Mouse (Mus musculus) gastrocnemius, adult 2 months (tissue): ENCODE measurements around the gene Nhlrc4. TPM values are rescaled to one million over a fixed set of nuclear protein-coding genes. Genes with fewer than 3 reads are reported as not detected.

Source experiments
- DNase-seq: peaks from one replicate; pipeline ENCODE4 v3.0.0; 2022
- H3K27ac ChIP-seq: fragments of 200-600 bp; 2 replicates; pipeline ENCODE4 v1.8.1; 2022; ENCODE audit warnings: mild to moderate bottlenecking
- H3K4me3 ChIP-seq: fragments of 200-600 bp; 2 replicates; pipeline ENCODE4 v1.8.1; 2022; ENCODE audit warnings: mild to moderate bottlenecking, moderate library complexity
- CTCF ChIP-seq: fragments of 200-600 bp; IDR thresholded peaks from 2 replicates; pipeline ENCODE4 v1.8.1; 2022; ENCODE audit warnings: antibody characterized with exemption, mild to moderate bottlenecking, moderate library complexity
- intact Hi-C: fragments of 180-260 bp; cut with DNase I; formaldehyde crosslinking; loops from one replicate; pipeline ENCODE4 v1.15.1; 2025
- total RNA-seq, 2 experiments: library from RNA; stranded (reverse); gene quantifications; 2 replicates each; pipeline ENCODE4 v1.2.3; 2021

Gene Nhlrc4
- total RNA-seq, 2 experiments from 2014 or later: not detected

DNA sequence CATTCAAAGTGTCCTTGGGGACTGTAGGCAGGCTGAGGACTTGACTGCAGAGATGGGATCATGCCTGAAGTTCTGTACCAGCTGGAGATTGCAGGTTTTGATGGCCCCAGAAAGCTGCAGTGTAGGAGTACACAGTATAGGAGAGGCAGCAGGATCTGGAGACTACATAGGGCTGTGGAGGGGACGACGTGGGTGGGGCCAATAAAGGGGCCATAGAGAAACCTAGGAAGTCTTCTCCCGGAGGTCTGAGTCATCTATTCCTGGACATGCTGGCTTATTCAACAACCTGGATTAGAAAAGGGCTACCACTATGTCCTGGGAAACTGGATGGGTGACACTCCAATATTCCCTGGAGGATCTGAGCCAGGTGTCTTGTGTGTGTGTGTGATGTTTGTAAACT is 11.0 kb upstream of the Nhlrc4 start:
- DNase-seq: no peak
- H3K27ac ChIP-seq: no peak overlapping the region
- no peak overlapping the region for H3K4me3 ChIP-seq
- TF ChIP-seq CTCF: no peak
- intact Hi-C loops: no loop called here

DNA sequence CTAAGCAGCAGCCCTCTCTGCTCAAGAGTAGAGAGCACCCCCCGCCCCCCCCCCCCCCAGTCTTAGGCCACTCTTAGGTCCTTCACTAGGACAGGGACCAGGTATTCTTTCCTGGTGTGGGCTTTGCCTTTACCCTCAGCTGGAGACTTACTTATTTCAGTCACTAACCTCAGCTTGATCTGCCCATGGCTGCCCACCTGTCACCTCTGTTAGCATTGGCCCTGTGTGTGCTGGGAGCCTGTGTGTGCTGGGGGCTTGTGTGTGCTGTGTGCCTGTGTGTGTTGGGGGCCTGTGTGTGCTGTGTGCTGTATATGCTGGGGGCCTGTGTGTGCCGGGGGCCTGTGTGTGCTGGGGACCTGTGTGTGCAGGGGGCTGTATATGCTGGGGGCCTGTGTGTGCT is 9.9 kb upstream of the Nhlrc4 start:
- no peak for TF ChIP-seq CTCF
- H3K4me3 ChIP-seq: no peak overlapping the region

DNA sequence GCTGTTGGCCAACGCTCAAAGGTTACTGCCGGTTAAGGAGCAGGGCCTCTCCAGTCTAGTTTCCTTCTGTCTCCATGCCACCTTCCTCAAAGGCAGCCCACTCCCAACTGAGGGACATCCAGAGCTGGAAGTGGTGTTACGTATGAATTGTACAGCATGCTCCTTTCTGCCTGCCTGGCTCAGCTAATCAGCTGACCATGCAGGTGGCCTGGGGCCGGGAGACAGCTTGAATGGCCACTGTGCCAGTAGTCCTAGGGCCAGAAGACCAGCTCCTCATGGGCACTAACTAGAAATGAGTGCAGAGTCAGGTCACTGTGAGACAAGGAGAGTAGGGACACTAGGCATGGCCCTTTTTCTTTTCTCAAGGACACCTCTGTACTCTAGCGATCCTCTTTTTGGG is 8.4 kb upstream of the Nhlrc4 start:
- no peak for DNase-seq
- intact Hi-C loops: no loop called here
- Histone ChIP-seq H3K27ac (no peak overlapping the region), H3K4me3 (no peak overlapping the region)
- no peak for TF ChIP-seq CTCF

More for the DNA sequence above, 9.9 kb upstream of the Nhlrc4 start:
- no peak for DNase-seq
- intact Hi-C loops: no loop called here
- no peak overlapping the region for H3K27ac ChIP-seq

DNA sequence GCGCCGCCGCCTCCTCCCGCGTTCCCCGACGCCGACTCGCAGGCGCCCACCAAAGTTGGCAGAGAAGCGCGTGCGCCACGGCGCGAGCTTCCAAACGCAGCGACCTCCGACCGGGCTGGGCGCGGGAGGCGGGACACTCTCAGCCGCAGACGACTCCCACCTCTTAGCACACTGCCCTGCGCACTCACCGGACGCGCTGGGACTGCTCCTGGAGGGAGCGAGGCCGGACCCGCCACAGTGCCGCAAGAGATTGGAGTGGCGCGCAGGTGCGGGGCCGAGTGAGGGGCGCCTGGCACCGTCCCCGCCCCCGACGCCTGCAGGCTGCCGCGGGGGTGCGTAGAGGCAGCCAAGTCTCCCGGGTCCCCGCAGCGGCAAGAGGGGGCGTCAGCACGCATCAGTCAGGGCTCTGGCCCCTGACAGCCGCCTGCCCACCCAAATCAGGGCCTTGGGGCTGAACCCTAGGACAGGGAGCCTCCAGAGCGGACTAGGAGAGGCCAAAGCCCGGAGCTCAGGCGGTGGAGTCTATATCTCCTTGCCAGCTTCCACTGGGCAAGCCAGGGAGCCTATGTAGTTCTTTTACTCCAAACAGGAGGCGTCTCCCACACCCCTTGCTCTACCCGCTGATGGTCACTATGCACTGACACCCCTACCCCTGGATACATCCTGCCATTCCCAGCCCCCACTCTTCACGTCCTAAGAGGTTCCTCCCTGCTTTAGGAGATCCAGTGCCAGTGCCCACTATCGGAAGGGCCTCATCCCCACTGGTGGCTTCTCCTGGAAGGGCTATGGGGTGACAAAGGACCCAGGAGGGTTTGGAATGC is 7.3 kb upstream of the Nhlrc4 start, which contains the start of gene A930017K11Rik:
Gene A930017K11Rik, minus strand, starts transcription at position 763 of the 821 bp plus-strand sequence.
- intact Hi-C loops: no loop called here
- Histone ChIP-seq H3K27ac (no peak within 1 kb of the TSS), H3K4me3 (peak within 1 kb of the TSS; percentile 65)
- no peak for TF ChIP-seq CTCF
- DNase-seq: no peak

DNA sequence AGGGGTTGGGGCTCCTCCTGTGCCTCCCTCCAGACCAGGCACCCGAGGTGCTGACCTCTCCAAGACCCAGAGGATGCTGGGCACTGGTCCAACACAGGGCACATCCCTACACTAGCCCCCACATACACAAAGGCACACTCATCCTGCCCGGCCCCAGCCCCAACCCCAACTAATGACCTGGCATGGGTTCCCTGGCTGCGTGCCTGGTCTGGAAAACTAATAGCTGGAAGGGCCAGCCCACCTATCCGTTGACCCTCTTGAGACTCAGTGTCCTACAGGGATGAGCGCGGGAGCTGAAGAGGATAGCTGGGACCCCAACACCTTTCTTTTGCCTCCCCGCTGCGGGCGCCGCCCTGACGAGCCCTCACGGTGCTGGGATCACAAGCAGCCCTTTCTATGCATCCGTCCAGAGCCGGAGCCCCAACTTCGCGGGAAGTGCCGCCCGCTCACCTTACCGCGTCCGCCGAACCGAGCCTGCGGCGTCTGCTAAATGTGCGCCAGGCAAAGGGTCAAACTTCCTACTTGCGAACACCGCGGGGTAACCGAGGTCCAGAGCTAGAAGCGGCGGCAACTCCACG is 6.6 kb upstream of the Nhlrc4 start:
- no peak for TF ChIP-seq CTCF
- intact Hi-C loops: no loop called here
- H3K4me3 ChIP-seq: peak overlapping the region; percentile 65

DNA sequence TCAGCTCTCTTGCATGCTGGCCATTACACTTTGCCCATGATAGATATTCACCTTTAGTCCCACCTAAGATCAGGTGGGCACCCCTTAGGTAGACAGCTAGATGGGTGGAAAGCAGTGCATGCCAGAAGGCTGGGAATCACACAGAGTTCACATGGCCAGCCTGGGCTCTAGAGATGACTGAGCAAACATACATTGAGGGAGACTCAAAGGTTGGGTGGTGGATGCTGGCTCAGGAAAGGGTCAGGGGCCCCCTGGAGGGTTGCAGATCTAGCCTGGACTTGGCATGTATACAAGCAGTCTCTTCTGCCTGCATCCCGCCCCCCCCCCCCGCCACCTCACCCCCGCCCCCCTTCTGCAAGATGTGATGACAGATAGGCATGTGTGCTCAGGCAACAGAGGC is 5.9 kb upstream of the Nhlrc4 start:
- Histone ChIP-seq H3K27ac (no peak overlapping the region), H3K4me3 (no peak overlapping the region)
- DNase-seq: no peak
- TF ChIP-seq CTCF: no peak
- intact Hi-C loops: no loop called here

More for the DNA sequence above, 6.6 kb upstream of the Nhlrc4 start:
- peak; percentile 34 for DNase-seq
- no peak overlapping the region for H3K27ac ChIP-seq

DNA sequence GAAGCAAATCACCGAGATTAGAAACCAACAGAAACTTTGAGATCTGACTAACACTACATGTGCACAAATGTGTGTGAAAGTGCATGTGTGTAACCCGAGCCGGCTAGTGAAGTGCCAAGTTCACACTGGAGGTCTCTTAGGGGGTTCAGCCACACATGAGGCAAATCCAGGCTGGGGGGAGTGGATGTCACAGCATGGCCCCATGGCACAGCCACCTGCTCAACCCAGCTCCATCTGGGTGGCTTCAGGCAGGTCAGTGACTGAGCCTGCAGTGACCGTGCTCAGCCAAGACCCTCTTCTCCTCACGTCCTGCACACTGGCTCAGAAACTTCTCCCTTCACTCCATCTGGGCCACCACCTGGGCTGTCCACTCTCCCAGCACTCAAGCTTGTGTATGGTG is 5.2 kb upstream of the Nhlrc4 start:
- no peak for DNase-seq
- intact Hi-C loops: no loop called here
- no peak overlapping the region for H3K27ac ChIP-seq
- no peak overlapping the region for H3K4me3 ChIP-seq
- TF ChIP-seq CTCF: no peak

DNA sequence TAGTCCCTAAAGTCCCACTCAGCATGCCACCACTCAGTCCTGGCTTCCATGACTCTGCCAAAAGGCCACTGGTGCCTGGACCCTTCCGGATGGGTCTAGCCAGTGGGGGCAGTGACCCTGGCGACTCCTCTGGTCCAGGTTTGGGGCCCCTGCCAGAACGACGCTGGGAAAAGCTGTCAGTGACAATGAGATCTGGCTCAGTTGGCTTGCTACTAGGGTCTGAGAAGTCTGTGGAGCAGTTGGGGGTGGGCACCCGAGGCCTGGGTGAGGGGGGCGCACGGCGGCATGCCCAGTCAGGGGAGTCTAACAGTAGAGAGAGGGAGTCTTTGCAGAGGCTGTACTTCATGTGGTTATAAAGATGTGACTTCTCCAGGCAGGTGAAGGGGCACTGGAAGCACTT is 3.3 kb upstream of the Nhlrc4 start:
- intact Hi-C loops: no loop called here
- Histone ChIP-seq H3K4me3 (no peak overlapping the region), H3K27ac (no peak overlapping the region)
- no peak for TF ChIP-seq CTCF
- no peak for DNase-seq

DNA sequence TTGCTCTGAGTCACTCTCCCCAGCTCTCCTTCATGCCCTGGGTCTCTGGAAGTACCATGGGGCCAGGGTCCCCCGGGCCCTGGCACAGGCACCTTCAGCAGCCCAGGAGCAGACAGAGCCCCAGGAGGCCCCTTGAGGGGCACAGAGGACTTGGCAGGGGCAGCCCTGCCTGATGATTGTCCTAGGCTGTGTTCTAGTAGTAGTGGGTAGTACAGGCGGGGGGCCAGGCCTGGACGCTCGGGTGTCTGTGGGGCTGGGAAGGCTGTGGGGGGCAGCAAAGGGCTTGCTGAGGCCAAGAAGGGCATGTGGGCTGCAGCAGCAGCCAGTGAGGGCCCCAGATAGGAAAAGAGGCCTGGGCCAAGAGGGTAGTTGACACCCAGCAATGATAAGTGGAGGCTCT is 2.8 kb upstream of the Nhlrc4 start:
- Histone ChIP-seq H3K27ac (no peak overlapping the region), H3K4me3 (no peak overlapping the region)
- intact Hi-C loops: no loop called here
- no peak for DNase-seq
- TF ChIP-seq CTCF: no peak

DNA sequence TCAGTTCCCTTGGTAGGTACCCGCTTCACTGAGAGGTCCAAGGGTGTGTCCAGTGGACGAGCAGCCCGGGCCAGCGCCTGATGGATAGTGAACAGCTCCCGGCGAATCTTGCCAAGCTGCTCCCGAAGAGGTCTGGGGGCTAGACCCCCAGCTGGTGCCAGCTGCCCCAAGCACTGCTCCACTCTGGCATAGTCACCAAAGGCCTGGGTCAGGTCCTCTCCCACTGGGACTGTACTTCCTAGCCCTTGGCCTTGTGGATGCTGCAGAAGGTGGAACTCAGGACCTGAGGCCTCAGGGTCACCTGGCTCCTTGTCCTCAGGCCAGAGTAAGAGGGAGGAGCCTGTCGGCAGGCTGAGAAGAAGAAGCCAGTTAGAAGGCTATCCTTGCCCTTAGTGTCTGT is 2.1 kb upstream of the Nhlrc4 start:
- Histone ChIP-seq H3K27ac (no peak overlapping the region), H3K4me3 (no peak overlapping the region)
- intact Hi-C loops: no loop called here
- DNase-seq: no peak
- TF ChIP-seq CTCF: no peak

DNA sequence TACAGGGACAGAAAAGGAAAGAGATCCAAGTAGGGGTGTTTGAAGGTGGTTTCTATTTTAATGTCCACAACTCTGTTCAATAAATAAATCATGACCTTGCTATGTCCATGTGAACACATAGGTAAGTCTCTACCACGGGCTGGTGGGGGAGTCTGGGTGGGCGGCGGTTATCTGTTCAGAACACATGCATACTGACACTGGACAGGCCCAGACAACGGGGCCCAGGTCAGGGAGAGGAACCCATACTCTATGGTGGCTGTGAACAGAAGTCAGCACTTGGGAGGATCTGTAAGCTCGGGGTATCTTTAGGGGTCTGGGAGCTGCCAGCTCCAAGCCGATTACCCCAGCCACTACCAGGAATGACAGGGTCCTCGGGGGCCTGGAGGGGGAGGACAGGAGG is 1.6 kb upstream of the Nhlrc4 start:
- Histone ChIP-seq H3K4me3 (no peak overlapping the region), H3K27ac (no peak overlapping the region)
- intact Hi-C loops: no loop called here
- DNase-seq: no peak
- TF ChIP-seq CTCF: no peak

DNA sequence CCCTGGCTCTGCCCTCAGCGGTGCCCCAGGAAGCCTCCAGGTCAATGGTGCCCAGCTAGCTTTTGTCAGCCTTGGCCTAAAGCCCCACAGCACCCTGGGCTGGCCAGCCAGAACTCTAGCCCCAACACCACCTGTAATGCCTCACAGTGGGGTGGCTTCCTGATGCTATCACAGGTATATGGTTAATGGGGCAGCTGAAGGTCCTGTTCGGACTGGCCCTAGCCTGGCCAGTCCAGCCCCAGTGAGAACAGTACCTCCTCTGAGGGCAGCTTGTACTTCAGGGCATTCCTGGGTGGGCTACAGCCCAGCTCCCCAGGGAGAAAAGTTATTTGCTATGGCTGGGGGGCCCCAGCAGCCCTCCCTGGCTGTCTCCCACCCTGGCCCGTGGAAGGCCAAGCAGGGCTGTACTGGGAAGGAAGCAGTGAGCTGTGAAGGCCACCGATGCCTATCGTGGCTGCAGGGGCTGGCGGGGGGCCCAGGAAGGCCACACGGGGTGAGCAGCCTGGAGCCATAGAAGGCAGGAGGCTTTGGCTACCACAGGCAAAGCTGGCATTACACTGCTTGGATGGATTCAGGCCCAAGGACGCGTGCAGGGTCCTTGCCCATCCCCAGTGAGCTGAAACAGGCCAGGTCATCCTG is 875 bp upstream of the Nhlrc4 start:
- H3K4me3 ChIP-seq: no peak overlapping the region
- DNase-seq: peak; percentile 72
- intact Hi-C loops: no loop called here
- no peak for TF ChIP-seq CTCF
- peak overlapping the region; percentile 57 for H3K27ac ChIP-seq

DNA sequence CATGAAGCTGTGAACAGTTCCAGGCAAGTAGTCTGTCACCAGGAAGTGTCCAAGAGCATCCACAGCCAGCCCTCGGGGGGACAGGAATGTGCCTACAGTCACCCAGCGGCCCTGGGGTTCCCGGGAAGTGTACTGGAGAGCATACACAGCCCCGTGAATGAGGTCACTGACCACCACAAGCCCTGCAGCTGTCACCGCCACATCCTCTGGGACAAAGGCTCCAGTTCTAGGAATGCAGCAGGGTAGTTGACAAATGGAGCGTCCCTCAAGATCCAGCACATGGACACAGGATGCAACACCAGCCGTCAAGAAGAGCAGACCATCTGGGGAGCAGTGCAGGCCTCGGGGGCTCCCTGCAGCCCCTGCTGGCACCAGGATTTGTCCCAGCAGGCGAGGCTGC is 992 bp downstream of the Nhlrc4 start:
- intact Hi-C loops: no loop called here
- Histone ChIP-seq H3K27ac (no peak overlapping the region), H3K4me3 (no peak overlapping the region)
- no peak for DNase-seq
- no peak for TF ChIP-seq CTCF
